Mouse (Mus musculus): ENCODE results near the gene Cd40. TPM values are rescaled to one million over a fixed set of nuclear protein-coding genes. Genes with fewer than 3 reads are reported as not detected.

The Cd40 gene
- polyA plus RNA-seq, 1 experiment from 2014 or later: 9.7 TPM

Other genes starting within 250 kb of the Cd40 start
- gene Zswim1, start 232.9 kb upstream of the Cd40 start, polyA plus RNA-seq (2014; fragmentation: Nextera tagmentation; extraction: Ambion mirVana): 16.0 and 17.6 TPM in 2 replicates
- not detected in 2 replicates for gene Spata25, start 227.1 kb upstream of the Cd40 start, polyA plus RNA-seq (2014; fragmentation: Nextera tagmentation; extraction: Ambion mirVana)
- gene Ctsa, start 222.8 kb upstream of the Cd40 start, polyA plus RNA-seq (2014; fragmentation: Nextera tagmentation; extraction: Ambion mirVana): 130 and 134 TPM in 2 replicates
- 6.3 and 8.3 TPM in 2 replicates for gene Neurl2, start 222.2 kb upstream of the Cd40 start, polyA plus RNA-seq (2014; fragmentation: Nextera tagmentation; extraction: Ambion mirVana)
- gene Pltp, start 197.9 kb upstream of the Cd40 start, polyA plus RNA-seq (2014; fragmentation: Nextera tagmentation; extraction: Ambion mirVana): 50.6 and 53.2 TPM in 2 replicates
- gene Pcif1, start 176.3 kb upstream of the Cd40 start, polyA plus RNA-seq (2014; fragmentation: Nextera tagmentation; extraction: Ambion mirVana): 70.6 and 87.3 TPM in 2 replicates
- gene Zfp335, start 143.9 kb upstream of the Cd40 start, polyA plus RNA-seq (2014; fragmentation: Nextera tagmentation; extraction: Ambion mirVana): 11.8 and 12.7 TPM in 2 replicates
- gene Mmp9, start 114.8 kb upstream of the Cd40 start, polyA plus RNA-seq (2014; fragmentation: Nextera tagmentation; extraction: Ambion mirVana): 1.2 and 1.8 TPM in 2 replicates
- gene Slc12a5, start 94.8 kb upstream of the Cd40 start, polyA plus RNA-seq (2014; fragmentation: Nextera tagmentation; extraction: Ambion mirVana): 1.4 and 2.1 TPM in 2 replicates
- 53.8 and 54.3 TPM in 2 replicates for gene Ncoa5, start 20.8 kb upstream of the Cd40 start, polyA plus RNA-seq (2014; fragmentation: Nextera tagmentation; extraction: Ambion mirVana)
- not detected in 2 replicates for gene 1700025C18Rik, start 35.1 kb downstream of the Cd40 start, polyA plus RNA-seq (2014; fragmentation: Nextera tagmentation; extraction: Ambion mirVana)
- 0.27 and 0.32 TPM in 2 replicates for gene Cdh22, start 179.2 kb downstream of the Cd40 start, polyA plus RNA-seq (2014; fragmentation: Nextera tagmentation; extraction: Ambion mirVana)
- 42.5 and 43.5 TPM in 2 replicates for gene Slc35c2, start 232.2 kb downstream of the Cd40 start, polyA plus RNA-seq (2014; fragmentation: Nextera tagmentation; extraction: Ambion mirVana)